Mouse (Mus musculus): Measurements from ENCODE around the gene Specc1. TPM values are rescaled to one million over a fixed set of nuclear protein-coding genes. Genes with fewer than 3 reads are reported as not detected.
A peak's percentile ranks its signal among the peaks of the same experiment; 100 is the strongest.

Specc1 gene
- total RNA-seq, 2 experiments from 2014 or later: 1.5 to 2.3 TPM

DNA sequence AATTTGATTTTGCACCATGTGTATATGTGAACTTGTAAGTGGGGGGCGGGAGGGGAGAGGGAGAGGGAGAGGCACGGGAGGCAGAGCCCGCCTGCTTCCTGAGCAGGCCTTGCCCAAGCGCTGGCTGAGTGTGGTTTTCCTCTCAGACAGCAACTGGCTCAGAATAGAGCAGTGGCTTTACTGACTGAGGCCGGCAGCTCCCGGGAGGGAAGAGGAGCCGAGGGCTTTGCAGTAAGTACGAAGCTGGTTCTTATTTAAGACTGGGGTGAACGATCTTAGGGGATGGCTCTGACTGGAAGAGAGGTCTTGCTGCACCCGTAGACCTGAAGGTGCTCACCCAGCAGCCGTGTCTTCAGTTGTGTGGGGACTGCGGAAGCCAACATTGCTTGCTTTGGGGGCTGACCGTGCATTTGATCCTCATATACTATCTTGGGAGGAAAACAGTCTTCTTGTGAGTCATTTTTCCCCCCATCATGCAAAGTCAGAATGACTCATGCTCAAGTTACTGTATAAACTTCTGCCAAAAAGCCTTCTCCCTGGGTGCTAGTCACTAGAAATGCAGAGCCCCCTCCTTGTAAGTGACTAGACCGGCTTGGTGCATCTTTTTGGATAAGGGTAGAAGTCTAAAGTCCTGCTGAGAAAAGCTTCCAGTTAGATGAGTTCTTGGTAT lies 48.8 kb downstream of the Specc1 start:
- DNase-seq: peak; percentile 52
- no peak for TF ChIP-seq CTCF (IDR thresholded peaks at IDR 0.05)
- Histone ChIP-seq H3K4me3 (peak overlapping the region; percentile 61), H3K27ac (peak overlapping the region; percentile 80)
- intact Hi-C loops (cut with DNase I): no loop called here

DNA sequence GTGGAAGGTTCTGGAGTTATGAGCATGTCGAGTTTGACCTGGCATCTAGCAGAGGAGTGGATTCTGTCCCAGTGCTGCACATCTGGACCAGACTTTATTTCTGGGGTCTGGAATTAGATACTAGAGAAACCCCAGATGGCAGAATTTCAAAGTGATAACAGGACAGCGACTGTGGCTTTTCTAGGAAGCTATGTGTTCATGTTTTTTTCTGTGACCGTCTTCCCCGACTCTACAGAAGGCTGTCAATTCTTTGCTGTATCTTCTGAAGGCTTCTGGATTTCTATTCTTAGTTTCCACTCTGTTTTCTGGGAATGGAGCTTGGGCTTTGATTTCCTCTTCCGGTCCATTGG lies 49.3 kb downstream of the Specc1 start:
- no peak for DNase-seq
- Histone ChIP-seq H3K27ac (peak overlapping the region; percentile 80), H3K4me3 (peak overlapping the region; percentile 61)
- TF ChIP-seq CTCF (IDR thresholded peaks at IDR 0.05): no peak
- intact Hi-C loops (cut with DNase I): no loop called here

DNA sequence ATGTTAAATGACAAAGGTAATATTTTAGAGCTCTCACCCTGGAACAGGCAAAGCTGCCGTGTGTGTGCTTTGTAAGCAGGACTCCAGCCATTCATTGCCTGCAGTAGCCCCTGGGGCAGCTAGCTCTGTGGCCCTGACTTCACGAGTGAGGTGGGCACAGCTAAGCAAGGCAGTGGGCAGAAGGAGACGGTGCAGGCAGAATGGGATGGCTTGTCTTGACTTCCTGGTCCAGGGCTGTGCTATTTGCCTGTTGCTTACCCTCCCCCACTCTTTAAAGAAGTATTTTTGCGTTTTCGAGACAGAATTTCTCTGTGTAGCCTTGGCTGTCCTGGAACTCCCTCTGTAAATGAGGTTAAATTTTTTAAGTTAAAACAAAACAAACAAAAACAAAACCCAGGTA lies 50.1 kb downstream of the Specc1 start:
- H3K4me3 ChIP-seq: peak overlapping the region; percentile 61
- TF ChIP-seq CTCF (IDR thresholded peaks at IDR 0.05): no peak
- intact Hi-C loops (cut with DNase I): no loop called here
- DNase-seq: no peak
- H3K27ac ChIP-seq: peak overlapping the region; percentile 80

GRCm38 (mm10) chr11:62007984-62008383 lies 51.4 kb downstream of the Specc1 start:
- intact Hi-C loops (cut with DNase I): no loop called here
- no peak for DNase-seq
- Histone ChIP-seq H3K4me3 (no peak overlapping the region), H3K27ac (no peak overlapping the region)
- TF ChIP-seq CTCF (IDR thresholded peaks at IDR 0.05): no peak

DNA sequence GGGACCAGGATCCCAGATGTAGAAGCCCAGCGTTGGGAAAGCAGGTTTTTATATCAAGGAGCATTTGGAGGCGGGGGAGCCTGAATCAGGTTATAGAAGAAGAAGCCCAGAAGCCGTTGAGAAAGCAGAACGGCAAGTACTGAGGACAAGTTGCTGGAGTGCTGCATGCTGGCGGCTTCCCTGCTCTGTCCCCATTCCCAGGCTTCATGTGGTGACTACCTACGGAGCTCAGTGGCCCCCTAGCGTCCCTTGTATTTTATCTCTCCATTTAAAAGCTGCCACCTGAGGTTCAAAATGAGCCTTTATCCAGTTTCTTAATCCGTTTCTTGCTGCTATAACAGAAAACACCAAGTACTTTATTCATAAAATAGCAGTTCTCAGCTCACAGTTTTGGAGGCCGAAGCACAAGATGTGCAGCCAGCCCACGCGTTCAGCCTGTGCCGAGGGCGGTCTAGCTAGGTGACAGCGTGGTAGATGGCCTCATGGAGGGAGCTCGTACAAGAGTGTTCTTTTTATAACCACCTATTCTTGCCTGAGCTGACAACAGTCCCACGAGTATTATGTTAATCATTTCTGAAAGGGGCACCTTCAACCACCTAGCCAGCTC lies 54.2 kb downstream of the Specc1 start:
- H3K27ac ChIP-seq: no peak overlapping the region
- no peak overlapping the region for H3K4me3 ChIP-seq
- intact Hi-C loops (cut with DNase I): no loop called here
- DNase-seq: no peak
- peak; percentile 28; the same call in 1 of the 2 replicates for TF ChIP-seq CTCF (IDR thresholded peaks at IDR 0.05)

GRCm38 (mm10) chr11:62012039-62012438 lies 55.5 kb downstream of the Specc1 start:
- no peak for DNase-seq
- H3K27ac ChIP-seq: no peak overlapping the region
- no peak for TF ChIP-seq CTCF (IDR thresholded peaks at IDR 0.05)
- intact Hi-C loops (cut with DNase I): no loop called here
- H3K4me3 ChIP-seq: no peak overlapping the region

GRCm38 (mm10) chr11:62013449-62013848 lies 56.9 kb downstream of the Specc1 start:
- intact Hi-C loops (cut with DNase I): no loop called here
- DNase-seq: no peak
- Histone ChIP-seq H3K4me3 (no peak overlapping the region), H3K27ac (no peak overlapping the region)
- TF ChIP-seq CTCF (IDR thresholded peaks at IDR 0.05): no peak

DNA sequence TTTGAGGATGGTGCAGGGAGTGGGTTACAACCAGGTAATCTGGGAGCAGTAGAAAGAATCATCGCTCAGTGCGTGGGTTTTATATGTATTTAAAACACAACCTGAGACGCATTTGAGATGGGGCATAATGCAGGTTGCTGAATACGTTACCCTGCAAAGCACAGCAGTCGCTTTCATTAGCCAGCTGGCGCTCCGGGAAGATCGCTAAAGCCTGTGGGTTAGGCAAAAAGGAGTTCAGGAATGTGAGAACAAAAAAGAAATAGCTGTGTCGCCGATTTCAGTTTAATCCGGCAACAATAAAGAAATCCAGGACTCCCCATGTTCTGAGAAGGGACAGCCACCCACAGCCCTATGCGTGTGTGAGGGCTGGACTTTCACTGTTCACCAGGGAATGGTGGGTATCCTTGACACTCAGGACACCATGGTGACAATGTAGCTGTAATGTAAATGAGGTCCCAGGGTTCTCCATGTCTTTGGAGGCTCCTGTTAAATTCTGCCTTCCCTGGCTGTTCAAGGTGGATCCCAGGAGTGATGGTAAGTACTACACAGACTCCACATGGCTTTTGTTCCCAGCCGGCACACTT lies 58.6 kb downstream of the Specc1 start:
- no peak for DNase-seq
- no peak for TF ChIP-seq CTCF (IDR thresholded peaks at IDR 0.05)
- Histone ChIP-seq H3K4me3 (no peak overlapping the region), H3K27ac (no peak overlapping the region)
- intact Hi-C loops (cut with DNase I): no loop called here

DNA sequence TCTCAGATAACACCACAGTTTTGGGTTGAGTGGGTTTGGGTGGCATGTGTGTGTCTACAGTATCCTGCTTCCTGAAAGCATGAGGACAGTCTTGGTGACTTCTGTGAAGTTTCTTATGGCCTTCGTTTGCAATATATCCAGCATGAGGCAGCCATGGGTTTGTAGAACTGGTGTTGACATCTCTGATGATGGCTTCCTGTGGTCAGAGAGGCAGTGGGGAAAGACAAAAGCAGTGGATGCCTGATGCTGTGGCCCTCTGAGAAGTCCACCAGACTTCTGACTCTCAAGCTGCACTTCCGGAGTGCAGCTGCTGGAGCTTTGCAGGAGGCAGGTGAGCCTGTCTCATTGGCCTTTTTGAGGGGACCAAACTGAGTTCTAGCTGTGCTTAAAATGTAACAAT lies 60.4 kb downstream of the Specc1 start:
- no peak overlapping the region for H3K4me3 ChIP-seq
- intact Hi-C loops (cut with DNase I): no loop called here
- H3K27ac ChIP-seq: no peak overlapping the region
- no peak for TF ChIP-seq CTCF (IDR thresholded peaks at IDR 0.05)
- DNase-seq: no peak

DNA sequence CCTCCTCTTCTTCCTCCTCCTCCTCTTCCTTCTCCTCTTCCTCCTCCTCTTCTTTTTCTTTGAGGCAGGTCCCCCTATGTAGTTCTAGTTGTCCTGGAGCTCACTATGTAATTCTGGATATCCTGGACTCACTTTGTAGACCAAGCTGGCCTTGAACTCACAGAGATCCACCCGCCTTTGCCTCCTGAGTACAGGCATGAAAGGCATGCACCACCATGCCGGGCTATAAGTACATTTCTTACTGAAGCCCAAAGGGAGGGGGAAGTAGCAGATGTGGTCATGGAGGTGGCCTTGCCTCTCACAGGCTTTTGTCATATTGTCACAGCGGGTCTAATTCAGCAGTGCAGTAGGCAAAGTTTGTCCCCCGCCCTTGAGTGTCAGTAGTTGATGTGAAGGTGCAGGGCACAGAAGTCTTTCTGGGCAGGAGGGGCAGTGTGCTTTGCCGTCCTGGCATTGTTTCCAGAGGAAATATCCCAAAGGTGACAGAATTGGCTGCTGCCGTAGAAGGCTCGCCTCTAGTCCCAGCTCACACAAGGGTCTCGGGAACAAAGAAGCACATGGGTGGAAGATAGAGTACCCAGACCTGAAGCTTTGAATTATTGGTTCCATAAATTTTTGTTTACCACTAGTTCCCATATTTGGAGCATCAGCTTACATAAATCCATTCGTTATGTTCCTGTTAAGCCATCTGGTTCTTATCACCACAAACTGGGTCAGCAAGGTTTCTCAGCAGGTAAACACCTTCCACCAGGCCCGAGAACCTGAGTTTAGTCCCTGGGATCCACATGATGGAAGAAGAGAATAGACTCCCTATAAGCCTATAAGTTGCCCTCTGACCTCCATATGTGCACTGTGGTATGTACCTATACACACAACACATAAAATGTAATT lies 62.0 kb downstream of the Specc1 start:
- intact Hi-C loops (cut with DNase I): no loop called here
- no peak for DNase-seq
- no peak overlapping the region for H3K4me3 ChIP-seq
- no peak overlapping the region for H3K27ac ChIP-seq
- TF ChIP-seq CTCF (IDR thresholded peaks at IDR 0.05): no peak

- TF ChIP-seq CTCF (IDR thresholded peaks at IDR 0.05): no peak
- H3K4me3 ChIP-seq: no peak overlapping the region
- DNase-seq: no peak
- no peak overlapping the region for H3K27ac ChIP-seq
- intact Hi-C loops (cut with DNase I): no loop called here
Measured at GRCm38 (mm10) chr11:62019857-62020256, 63.3 kb downstream of the Specc1 start.

DNA sequence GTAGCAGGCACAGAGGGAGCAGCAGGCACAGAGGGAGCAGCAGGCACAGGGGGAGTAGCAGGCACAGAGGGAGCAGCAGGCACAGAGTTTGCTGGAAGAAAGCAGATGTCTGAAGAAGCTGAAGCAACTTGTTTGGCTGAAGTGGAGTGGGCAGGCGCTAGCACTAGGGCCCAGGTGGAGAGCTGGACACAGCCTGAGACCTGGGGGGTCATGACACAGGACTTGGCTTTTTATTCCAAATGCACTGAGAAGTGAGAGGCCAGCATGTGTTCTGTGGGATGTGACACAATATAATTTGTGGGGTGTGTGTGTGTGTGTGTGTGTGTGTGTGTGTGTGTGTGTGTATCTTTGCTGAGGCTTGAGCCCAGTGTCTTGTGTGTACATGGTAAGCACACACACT lies 64.3 kb downstream of the Specc1 start:
- no peak for TF ChIP-seq CTCF (IDR thresholded peaks at IDR 0.05)
- no peak for DNase-seq
- Histone ChIP-seq H3K4me3 (no peak overlapping the region), H3K27ac (no peak overlapping the region)
- intact Hi-C loops (cut with DNase I): no loop called here

GRCm38 (mm10) chr11:62022105-62022504 lies 65.5 kb downstream of the Specc1 start:
- DNase-seq: no peak
- intact Hi-C loops (cut with DNase I): no loop called here
- Histone ChIP-seq H3K27ac (peak overlapping the region; percentile 78), H3K4me3 (no peak overlapping the region)
- no peak for TF ChIP-seq CTCF (IDR thresholded peaks at IDR 0.05)

Measured in gastrocnemius, adult 2 months (tissue).